Mouse (Mus musculus) ES-Bruce4 (cell line): ENCODE measurements at regions not wholly inside any gene's neighbourhood (a gene's known extent, or its start where the extent isn't known, plus 50 kb on each side); places are given as distances from the start of the nearest gene placed in this dataset.

Experiments used
- H3K27ac ChIP-seq: 2 replicates; pipeline ENCODE4 v1.5.1; 2012; ENCODE audit warnings: low read length, inconsistent platforms; ENCODE audit not compliant: insufficient read depth
- H3K27me3 ChIP-seq: 2 replicates; pipeline ENCODE4 v1.6.1; 2012; ENCODE audit warnings: mild to moderate bottlenecking, low read length, inconsistent platforms; ENCODE audit not compliant: control insufficient read depth, poor library complexity, insufficient read depth, severe bottlenecking
- H3K36me3 ChIP-seq: 2 replicates; pipeline ENCODE4 v1.6.1; 2012; ENCODE audit warnings: inconsistent platforms, mild to moderate bottlenecking, low read length, moderate library complexity; ENCODE audit not compliant: control insufficient read depth, poor library complexity, insufficient read depth, severe bottlenecking
- H3K4me1 ChIP-seq: one replicate; pipeline ENCODE4 v1.8.1; 2011; ENCODE audit warnings: low read length; ENCODE audit not compliant: control insufficient read depth, insufficient read depth
- H3K4me3 ChIP-seq: 2 replicates; pipeline ENCODE4 v1.5.1; 2011; ENCODE audit warnings: low read depth, mild to moderate bottlenecking, low read length
- H3K9ac ChIP-seq: 2 replicates; pipeline ENCODE4 v1.6.1; 2012; ENCODE audit warnings: low read depth, mild to moderate bottlenecking, inconsistent platforms; ENCODE audit not compliant: poor library complexity, severe bottlenecking
- H3K9me3 ChIP-seq: replicated peaks from 2 replicates; pipeline ENCODE4 v1.6.1; 2012; ENCODE audit warnings: mild to moderate bottlenecking, low read length, inconsistent platforms; ENCODE audit not compliant: control insufficient read depth, poor library complexity, insufficient read depth, severe bottlenecking
- CTCF ChIP-seq: IDR thresholded peaks from one replicate; pipeline ENCODE4 v1.8.1; 2011; ENCODE audit warnings: low read depth, low read length
- EP300 ChIP-seq: IDR thresholded peaks from 2 replicates; pipeline ENCODE4 v1.6.1; 2011; ENCODE audit warnings: low read depth, low read length; ENCODE audit not compliant: insufficient read depth
- POLR2A ChIP-seq: IDR thresholded peaks from one replicate; pipeline ENCODE4 v1.8.1; 2011; ENCODE audit warnings: low read length; ENCODE audit not compliant: insufficient read depth

DNA sequence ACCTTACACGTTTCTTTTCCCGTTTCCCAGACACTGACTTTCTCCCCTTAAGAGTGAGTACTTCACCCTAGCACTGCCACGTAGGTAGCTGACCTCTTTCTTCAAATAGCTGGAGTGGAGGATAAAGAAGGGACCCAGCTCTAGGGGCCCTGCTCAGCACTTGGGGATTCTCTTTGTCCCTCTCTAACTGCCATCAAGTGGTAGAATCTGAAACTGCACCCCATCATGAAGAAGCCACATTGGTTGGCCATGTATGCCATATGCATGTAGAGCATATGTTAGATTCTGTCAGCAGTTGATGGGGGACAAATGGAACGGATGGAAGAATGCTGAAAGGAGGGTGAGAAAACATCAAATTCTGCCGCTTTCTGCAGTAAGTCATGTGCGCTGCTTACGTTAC is 244.6 kb upstream of the Dach1 start:
- H3K4me1 ChIP-seq: no peaks in the 10 kb centered on the region
- TF ChIP-seq EP300 (no peak), CTCF (peak; percentile 6)
- no peaks in the 10 kb centered on the region for H3K27me3 ChIP-seq
- H3K4me3 ChIP-seq: no peak overlapping the region
- H3K9ac ChIP-seq: no peak overlapping the region
- H3K27ac ChIP-seq: no peak overlapping the region
- no peaks in the 10 kb centered on the region for H3K36me3 ChIP-seq
- H3K9me3 ChIP-seq: no peaks in the 10 kb centered on the region

DNA sequence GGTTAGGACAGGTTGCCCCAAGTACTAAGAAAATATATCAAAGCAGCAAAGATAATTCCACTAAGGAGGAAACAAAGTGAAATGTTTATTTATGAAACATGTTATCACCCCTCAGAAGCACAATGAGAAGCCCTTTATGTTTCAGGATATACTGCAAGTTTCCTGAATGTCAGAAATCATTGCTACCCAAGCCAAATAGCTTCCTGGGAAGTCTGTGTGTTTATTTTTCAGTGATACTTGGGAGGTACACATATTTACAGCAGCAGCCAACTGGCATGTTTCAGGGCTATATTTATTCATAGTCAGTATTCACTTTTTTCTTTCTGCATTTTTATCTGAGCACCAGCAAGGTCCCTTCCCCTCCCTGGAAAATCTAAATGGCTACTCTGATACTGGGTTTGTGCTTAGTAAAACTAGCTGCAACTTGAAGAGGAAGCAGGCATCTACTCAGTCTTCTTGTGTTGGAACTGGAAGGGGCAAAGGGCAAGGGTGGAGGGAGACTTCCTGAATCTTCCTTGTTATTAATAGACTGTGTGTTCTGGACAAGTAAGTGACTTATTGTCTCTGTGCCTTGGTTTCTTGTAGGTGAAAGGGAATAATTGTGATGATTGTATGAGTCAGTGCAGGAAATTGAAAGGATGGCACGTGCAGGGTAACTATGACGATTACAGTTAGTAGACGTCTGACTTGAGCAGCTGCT is 236.5 kb upstream of the Dach1 start:
- no peak overlapping the region for H3K27ac ChIP-seq
- H3K4me1 ChIP-seq: no peaks in the 10 kb centered on the region
- no peak overlapping the region for H3K9ac ChIP-seq
- no peaks in the 10 kb centered on the region for H3K27me3 ChIP-seq
- H3K36me3 ChIP-seq: no peaks in the 10 kb centered on the region
- H3K4me3 ChIP-seq: no peak overlapping the region
- no peaks in the 10 kb centered on the region for H3K9me3 ChIP-seq
- no peak for TF ChIP-seq CTCF

DNA sequence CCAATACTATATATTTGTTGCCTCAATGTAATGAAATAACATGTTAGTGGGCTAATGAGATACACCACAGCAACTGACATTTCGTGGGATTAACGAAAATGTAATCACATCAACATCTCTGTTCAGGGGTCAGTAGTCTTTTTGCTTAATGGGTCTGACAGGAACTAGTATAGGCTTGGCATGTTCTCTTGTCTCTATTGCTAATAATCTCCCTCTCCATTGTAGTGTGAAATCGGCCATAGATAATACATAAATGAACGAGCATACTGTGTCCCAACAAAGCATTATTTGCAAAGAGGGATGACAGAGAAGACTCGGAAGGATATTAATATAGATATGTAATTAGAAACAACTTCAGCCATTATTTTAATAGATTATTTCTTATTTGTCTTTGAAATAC is 234.5 kb upstream of the Dach1 start:
- H3K36me3 ChIP-seq: no peaks in the 10 kb centered on the region
- H3K9ac ChIP-seq: no peak overlapping the region
- H3K27ac ChIP-seq: no peak overlapping the region
- H3K4me1 ChIP-seq: no peaks in the 10 kb centered on the region
- TF ChIP-seq POLR2A (no peak), CTCF (no peak), EP300 (no peak)
- H3K4me3 ChIP-seq: no peak overlapping the region
- H3K9me3 ChIP-seq: no peaks in the 10 kb centered on the region
- no peaks in the 10 kb centered on the region for H3K27me3 ChIP-seq

DNA sequence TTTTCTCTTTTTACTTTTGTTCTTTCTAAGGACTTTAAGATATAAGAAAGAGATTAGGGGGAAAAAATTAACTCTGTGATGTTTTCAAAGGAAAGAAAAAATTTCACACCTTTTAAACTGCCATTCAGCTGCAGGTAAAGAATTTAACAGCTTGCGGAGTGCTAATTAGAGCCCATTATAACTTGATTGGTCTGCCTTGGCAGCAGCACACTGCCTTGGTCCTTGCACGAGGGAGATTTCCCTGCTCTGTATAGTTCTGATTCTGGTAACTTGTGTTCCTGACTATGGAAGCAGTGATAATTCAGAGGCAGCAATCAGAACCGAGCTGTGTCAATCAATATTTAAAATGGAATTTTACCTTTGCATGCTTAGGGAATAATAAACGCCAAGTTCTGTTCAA is 218.3 kb upstream of the Dach1 start:
- Histone ChIP-seq H3K27me3 (no peaks in the 10 kb centered on the region), H3K9ac (no peak overlapping the region), H3K4me3 (no peak overlapping the region), H3K36me3 (no peaks in the 10 kb centered on the region), H3K4me1 (no peaks in the 10 kb centered on the region), H3K9me3 (no peaks in the 10 kb centered on the region), H3K27ac (no peak overlapping the region)
- TF ChIP-seq POLR2A: no peak
- TF ChIP-seq EP300: no peak
- TF ChIP-seq CTCF: no peak
